Mouse (Mus musculus) hindlimb bud, embryonic 11.5 days (tissue): ENCODE measurements around the gene Vmn1r122.
"Not testable (repeated sequence)": the region's sequence is repeated elsewhere in the genome, so short reads cannot be mapped to it uniquely, and the experiment has no call there.

Source experiments
- DNase-seq: peaks from one replicate; pipeline ENCODE4 v3.0.0-alpha.2; 2012; ENCODE audit warnings: low read depth, low spot score; ENCODE audit errors: extremely low spot score

The Vmn1r122 gene

DNA sequence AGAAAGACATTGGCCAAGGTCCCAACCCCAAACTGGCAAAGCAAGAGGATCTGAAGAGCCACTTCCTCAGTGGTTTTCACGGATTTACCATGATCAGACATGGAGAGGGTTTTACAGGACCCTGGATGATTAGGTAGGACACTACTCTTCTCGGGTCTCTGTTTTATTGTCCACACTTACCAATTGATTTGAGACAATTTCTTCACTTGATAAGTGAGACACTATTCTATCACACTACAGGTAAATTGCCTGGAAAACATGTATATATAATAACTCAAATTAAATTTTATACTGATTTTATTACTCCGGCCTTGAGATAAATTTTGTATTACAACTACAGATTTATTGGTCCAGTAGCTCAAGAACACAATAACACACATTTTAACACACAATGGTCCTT, at the start of gene Vmn1r122:
Gene Vmn1r122, minus strand, starts transcription at position 101 of the 400 bp plus-strand sequence.
- DNase-seq: not testable (repeated sequence)

DNA sequence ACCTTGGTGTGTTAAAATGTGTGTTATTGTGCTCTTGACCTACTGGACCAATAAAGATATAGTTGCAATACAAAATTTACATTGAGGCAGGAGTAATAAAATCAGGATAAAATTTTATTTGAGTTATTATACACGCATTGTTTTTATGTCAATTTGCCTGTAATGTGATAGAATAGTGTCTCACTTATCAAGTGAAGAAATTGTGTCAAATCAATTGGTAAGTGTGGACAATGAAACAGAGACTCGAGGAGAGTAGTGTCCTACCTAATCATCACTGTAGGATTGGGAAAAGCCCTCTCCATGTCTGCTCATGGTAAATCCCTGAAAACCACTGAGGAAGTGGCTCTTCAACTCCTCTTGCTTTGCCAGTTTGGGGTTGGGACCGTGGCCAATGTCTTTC, 28.0 kb upstream of the Vmn1r122 start, which contains the start of gene Vmn1r123:
Gene Vmn1r123, plus strand, starts transcription at position 301 of the 400 bp plus-strand sequence.
- DNase-seq: not testable (repeated sequence)

DNA sequence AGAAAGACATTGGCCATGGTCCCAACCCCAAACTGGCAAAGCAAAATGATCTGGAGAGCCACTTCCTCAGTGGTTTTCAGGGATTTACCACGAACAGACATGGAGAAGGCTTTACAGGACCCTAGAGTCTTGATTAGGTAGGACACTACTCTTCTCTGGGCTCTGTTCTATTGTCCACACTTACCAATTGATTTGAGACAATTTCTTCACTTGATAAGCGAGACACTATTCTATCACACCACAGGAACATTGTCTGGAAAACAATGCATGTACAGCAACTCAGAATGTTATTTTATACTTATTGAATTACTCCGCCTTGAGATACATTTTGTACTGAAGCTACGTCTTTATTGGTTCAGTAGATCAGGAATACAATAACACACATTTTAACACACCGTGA, 35.5 kb downstream of the Vmn1r122 start, which contains the start of gene Vmn1r121:
Gene Vmn1r121, minus strand, starts transcription at position 101 of the 400 bp plus-strand sequence.
- DNase-seq: not testable (repeated sequence)
